Mouse (Mus musculus): ENCODE results near the gene Ces1e. TPM values are rescaled to one million over a fixed set of nuclear protein-coding genes. Genes with fewer than 3 reads are reported as not detected.
"Not testable (repeated sequence)": the region's sequence is repeated elsewhere in the genome, so short reads cannot be mapped to it uniquely, and the experiment has no call there.

Gene Ces1e
- polyA plus RNA-seq, 1 experiment from 2014 or later, result 2.7 TPM

GRCm38 (mm10) chr8:93228673-93229370 lies 597 bp downstream of the Ces1e start:
- Histone ChIP-seq H3K9ac (replicated peaks; ENCODE audit: low read depth) (no peak overlapping the region), H3K4me1 (ENCODE audit: insufficient read depth, low read depth, low read length) (no peaks in the 10 kb centered on the region), H3K27me3 (replicated peaks; ENCODE audit: insufficient read depth, low read length) (no peaks in the 10 kb centered on the region), H3K27ac (ENCODE audit: low read length) (peak overlapping the region; percentile 79), H3K9me3 (ENCODE audit: low read length) (no peaks in the 10 kb centered on the region), H3K36me3 (ENCODE audit: insufficient read depth, low read length) (no peaks in the 10 kb centered on the region), H3K4me2 (replicated peaks; ENCODE audit: low read depth, low read length) (peak overlapping the region; percentile 42), H3K4me3 (ENCODE audit: low read depth, low read length) (no peak overlapping the region)
- ATAC-seq (peak; percentile 90), DNase-seq (ENCODE audit: low spot score) (peak; percentile 84)
- WGBS, result 33% methylated on average over 11 of the region's 11 CpGs
- TF ChIP-seq CTCF (IDR thresholded peaks at IDR 0.05) (no peak), EP300 (IDR thresholded peaks at IDR 0.05) (peak; percentile 70)

- ATAC-seq (peak; percentile 13; the same call in 1 of the 2 replicates), DNase-seq (ENCODE audit: low spot score) (peak; percentile 27)
- H3K27me3 ChIP-seq (replicated peaks; ENCODE audit: insufficient read depth, low read length); H3K36me3 ChIP-seq (ENCODE audit: insufficient read depth, low read length); H3K27ac ChIP-seq (ENCODE audit: low read length); H3K9ac ChIP-seq (replicated peaks; ENCODE audit: low read depth); H3K4me1 ChIP-seq (ENCODE audit: insufficient read depth, low read depth, low read length); H3K9me3 ChIP-seq (ENCODE audit: low read length); H3K4me3 ChIP-seq (ENCODE audit: low read depth, low read length); H3K4me2 ChIP-seq (replicated peaks; ENCODE audit: low read depth, low read length): not testable (repeated sequence)
- WGBS, result 69% methylated on average over 1 of the region's 1 CpGs
Observed at GRCm38 (mm10) chr8:93226471-93226870, 2.9 kb downstream of the Ces1e start.

GRCm38 (mm10) chr8:93221896-93222295 lies 7.5 kb downstream of the Ces1e start:
- no peak for TF ChIP-seq CTCF (IDR thresholded peaks at IDR 0.05)
- no peak for TF ChIP-seq EP300 (IDR thresholded peaks at IDR 0.05)
- H3K9ac ChIP-seq (replicated peaks; ENCODE audit: low read depth), result no peak overlapping the region
- H3K27ac ChIP-seq (ENCODE audit: low read length), result no peak overlapping the region
- H3K36me3 ChIP-seq (ENCODE audit: insufficient read depth, low read length), result no peaks in the 10 kb centered on the region
- DNase-seq (ENCODE audit: low spot score) (no peak), ATAC-seq (no peak)
- H3K9me3 ChIP-seq (ENCODE audit: low read length), result no peaks in the 10 kb centered on the region
- H3K4me3 ChIP-seq (ENCODE audit: low read depth, low read length), result no peak overlapping the region
- WGBS, result 56% methylated on average over 3 of the region's 3 CpGs
- no peak overlapping the region for H3K4me2 ChIP-seq (replicated peaks; ENCODE audit: low read depth, low read length)
- H3K27me3 ChIP-seq (replicated peaks; ENCODE audit: insufficient read depth, low read length), result no peaks in the 10 kb centered on the region
- H3K4me1 ChIP-seq (ENCODE audit: insufficient read depth, low read depth, low read length), result no peaks in the 10 kb centered on the region

- Histone ChIP-seq H3K4me3 (ENCODE audit: low read depth, low read length) (no peak overlapping the region), H3K9ac (replicated peaks; ENCODE audit: low read depth) (no peak overlapping the region), H3K36me3 (ENCODE audit: insufficient read depth, low read length) (no peaks in the 10 kb centered on the region), H3K4me2 (replicated peaks; ENCODE audit: low read depth, low read length) (no peak overlapping the region), H3K27ac (ENCODE audit: low read length) (no peak overlapping the region), H3K27me3 (replicated peaks; ENCODE audit: insufficient read depth, low read length) (no peaks in the 10 kb centered on the region), H3K4me1 (ENCODE audit: insufficient read depth, low read depth, low read length) (no peaks in the 10 kb centered on the region), H3K9me3 (ENCODE audit: low read length) (no peaks in the 10 kb centered on the region)
- WGBS, result 54% methylated on average over 4 of the region's 4 CpGs
- ATAC-seq (no peak; the same call in 1 of the 2 replicates), DNase-seq (ENCODE audit: low spot score) (peak; percentile 44)
- peak; percentile 55 for TF ChIP-seq CTCF (IDR thresholded peaks at IDR 0.05)
- no peak for TF ChIP-seq EP300 (IDR thresholded peaks at IDR 0.05)
Observed at GRCm38 (mm10) chr8:93217867-93218266, 11.6 kb downstream of the Ces1e start.

GRCm38 (mm10) chr8:93217375-93217774 lies 12.0 kb downstream of the Ces1e start:
- TF ChIP-seq EP300 (IDR thresholded peaks at IDR 0.05) (no peak), CTCF (IDR thresholded peaks at IDR 0.05) (no peak)
- Histone ChIP-seq H3K4me1 (ENCODE audit: insufficient read depth, low read depth, low read length) (no peaks in the 10 kb centered on the region), H3K36me3 (ENCODE audit: insufficient read depth, low read length) (no peaks in the 10 kb centered on the region), H3K27me3 (replicated peaks; ENCODE audit: insufficient read depth, low read length) (no peaks in the 10 kb centered on the region), H3K27ac (ENCODE audit: low read length) (no peak overlapping the region), H3K9me3 (ENCODE audit: low read length) (no peaks in the 10 kb centered on the region), H3K9ac (replicated peaks; ENCODE audit: low read depth) (no peak overlapping the region), H3K4me2 (replicated peaks; ENCODE audit: low read depth, low read length) (no peak overlapping the region), H3K4me3 (ENCODE audit: low read depth, low read length) (no peak overlapping the region)
- 41% methylated on average over 1 of the region's 1 CpGs for WGBS
- DNase-seq (ENCODE audit: low spot score) (no peak), ATAC-seq (no peak)

GRCm38 (mm10) chr8:93211091-93211490 lies 18.3 kb downstream of the Ces1e start:
- Histone ChIP-seq H3K4me2 (replicated peaks; ENCODE audit: low read depth, low read length) (no peak overlapping the region), H3K27ac (ENCODE audit: low read length) (no peak overlapping the region), H3K9me3 (ENCODE audit: low read length) (no peaks in the 10 kb centered on the region), H3K4me3 (ENCODE audit: low read depth, low read length) (no peak overlapping the region), H3K27me3 (replicated peaks; ENCODE audit: insufficient read depth, low read length) (no peaks in the 10 kb centered on the region), H3K36me3 (ENCODE audit: insufficient read depth, low read length) (no peaks in the 10 kb centered on the region), H3K4me1 (ENCODE audit: insufficient read depth, low read depth, low read length) (no peaks in the 10 kb centered on the region), H3K9ac (replicated peaks; ENCODE audit: low read depth) (no peak overlapping the region)
- ATAC-seq (no peak), DNase-seq (ENCODE audit: low spot score) (no peak)
- TF ChIP-seq EP300 (IDR thresholded peaks at IDR 0.05), result no peak
- no peak for TF ChIP-seq CTCF (IDR thresholded peaks at IDR 0.05)

- not testable (repeated sequence) for H3K9ac ChIP-seq (replicated peaks; ENCODE audit: low read depth); H3K27me3 ChIP-seq (replicated peaks; ENCODE audit: insufficient read depth, low read length); H3K4me3 ChIP-seq (ENCODE audit: low read depth, low read length); ATAC-seq; DNase-seq (ENCODE audit: low spot score); H3K4me1 ChIP-seq (ENCODE audit: insufficient read depth, low read depth, low read length); H3K9me3 ChIP-seq (ENCODE audit: low read length); H3K27ac ChIP-seq (ENCODE audit: low read length); H3K36me3 ChIP-seq (ENCODE audit: insufficient read depth, low read length); H3K4me2 ChIP-seq (replicated peaks; ENCODE audit: low read depth, low read length)
- 0 out of 2 replicates have a peak, but pooled peaks have one; percentile 17 for TF ChIP-seq CTCF (IDR thresholded peaks at IDR 0.05)
- WGBS, result 31% methylated on average over 7 of the region's 7 CpGs
Observed at GRCm38 (mm10) chr8:93199146-93199545, 30.3 kb downstream of the Ces1e start.
